Mouse (Mus musculus) embryonic facial prominence, embryonic 15.5 days (tissue): ENCODE results near the gene Tedc2. TPM values are rescaled to one million over a fixed set of nuclear protein-coding genes. Genes with fewer than 3 reads are reported as not detected.

Experiments
- ATAC-seq: fragments of 200-750 bp; cut with Nextera tagmentation; 2 replicates; pipeline ENCODE4 v1.8.0; 2017; ENCODE audit warnings: low read depth, moderate TSS enrichment; ENCODE audit not compliant: insufficient number of reproducible peaks, low FRiP score, low TSS enrichment
- H3K27ac ChIP-seq: fragments of 300-500 bp; sonication (generic); replicated peaks from 2 replicates; pipeline ENCODE4 v1.5.1; 2015; ENCODE audit warnings: mild to moderate bottlenecking, inconsistent platforms
- H3K27me3 ChIP-seq: fragments of 300-500 bp; sonication (generic); 2 replicates; pipeline ENCODE4 v1.6.1; 2015; ENCODE audit warnings: inconsistent platforms
- H3K36me3 ChIP-seq: fragments of 300-500 bp; sonication (generic); 2 replicates; pipeline ENCODE4 v1.6.1; 2015; ENCODE audit warnings: mild to moderate bottlenecking, inconsistent platforms
- H3K4me1 ChIP-seq: fragments of 300-500 bp; sonication (generic); 2 replicates; pipeline ENCODE4 v1.6.1; 2015; ENCODE audit warnings: inconsistent platforms
- H3K4me2 ChIP-seq: fragments of 300-500 bp; sonication (generic); replicated peaks from 2 replicates; pipeline ENCODE4 v1.6.1; 2015; ENCODE audit warnings: mild to moderate bottlenecking, inconsistent platforms
- H3K4me3 ChIP-seq: fragments of 300-500 bp; sonication (generic); replicated peaks from 2 replicates; pipeline ENCODE4 v1.5.1; 2015; ENCODE audit warnings: mild to moderate bottlenecking, inconsistent platforms
- H3K9ac ChIP-seq: fragments of 300-500 bp; sonication (generic); 2 replicates; pipeline ENCODE4 v1.6.1; 2015; ENCODE audit warnings: inconsistent platforms
- H3K9me3 ChIP-seq: fragments of 300-500 bp; sonication (generic); replicated peaks from 2 replicates; pipeline ENCODE4 v1.6.1; 2016; ENCODE audit warnings: inconsistent platforms
- WGBS: fragments of 180-500 bp; shearing (Covaris S2); methylation state at CpG from one replicate; pipeline ENCODE4 v1.1.7; 2015; 5-methylcytosine and 5-hydroxymethylcytosine counted together
- polyA plus RNA-seq: library from polyadenylated mRNA; unstranded; fragments of >200 nt; fragmentation: Nextera tagmentation; extraction: Ambion mirVana; gene quantifications from 2 replicates; pipeline ENCODE4 v1.2.1, GENCODE M21; 2015

Tedc2 gene
- polyA plus RNA-seq, 1 experiment from 2014 or later, result 13.0 TPM

GRCm38 (mm10) chr17:24212441-24213018 lies 8.1 kb downstream of the Tedc2 start:
- H3K9me3 ChIP-seq, result no peaks in the 10 kb centered on the region
- H3K4me1 ChIP-seq, result peaks cover 55% of the 10 kb centered on the region
- H3K4me3 ChIP-seq, result peak overlapping the region; percentile 50
- WGBS, result 30% methylated on average over 5 of the region's 5 CpGs
- H3K4me2 ChIP-seq, result peak overlapping the region; percentile 97
- H3K36me3 ChIP-seq, result peaks cover 22% of the 10 kb centered on the region
- H3K27me3 ChIP-seq, result no peaks in the 10 kb centered on the region
- ATAC-seq, result no peak
- no peak overlapping the region for H3K9ac ChIP-seq
- peak overlapping the region; percentile 93; the same call in 1 of the 2 replicates for H3K27ac ChIP-seq

- no peaks in the 10 kb centered on the region for H3K9me3 ChIP-seq
- H3K4me2 ChIP-seq, result peak overlapping the region; percentile 97
- H3K27me3 ChIP-seq, result no peaks in the 10 kb centered on the region
- peak overlapping the region; percentile 93 for H3K27ac ChIP-seq
- peaks cover 62% of the 10 kb centered on the region for H3K4me1 ChIP-seq
- H3K4me3 ChIP-seq, result peak overlapping the region; percentile 50
- peak overlapping the region; percentile 54 for H3K9ac ChIP-seq
- 1% methylated on average over 37 of the region's 37 CpGs for WGBS
- ATAC-seq, result no peak
- peaks cover 15% of the 10 kb centered on the region for H3K36me3 ChIP-seq
These were observed 8.8 kb downstream of the Tedc2 start for GRCm38 (mm10) chr17:24211631-24212440.

DNA sequence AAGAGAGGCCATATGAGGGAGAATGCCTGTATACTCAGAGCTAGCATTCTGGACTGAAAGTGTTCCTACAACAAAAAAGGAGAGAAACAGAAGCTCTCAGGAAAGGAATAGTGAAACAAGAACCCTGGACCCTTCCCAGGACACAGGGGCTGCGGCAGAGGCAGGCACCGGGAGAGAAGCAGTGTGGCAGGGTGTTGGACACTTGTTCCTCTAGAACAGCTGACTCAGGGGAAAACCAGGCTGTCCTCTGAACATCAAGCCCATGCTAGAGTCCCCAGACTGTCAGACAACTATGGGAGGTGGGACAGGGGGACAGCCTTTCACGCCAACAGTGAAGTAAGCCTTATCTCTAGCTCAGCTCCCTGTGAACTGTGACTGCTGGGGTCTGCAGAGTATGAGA lies 10.1 kb downstream of the Tedc2 start:
- Histone ChIP-seq H3K9ac (no peak overlapping the region), H3K4me1 (peaks cover 75% of the 10 kb centered on the region), H3K9me3 (no peaks in the 10 kb centered on the region), H3K27ac (peak overlapping the region; percentile 93), H3K4me2 (no peak overlapping the region; the same call in 1 of the 2 replicates), H3K36me3 (peaks cover 5% of the 10 kb centered on the region), H3K4me3 (no peak overlapping the region), H3K27me3 (no peaks in the 10 kb centered on the region)
- WGBS, result 55% methylated on average over 3 of the region's 3 CpGs
- ATAC-seq, result no peak

GRCm38 (mm10) chr17:24209916-24210240 lies 10.8 kb downstream of the Tedc2 start:
- Histone ChIP-seq H3K36me3 (no peaks in the 10 kb centered on the region), H3K9me3 (no peaks in the 10 kb centered on the region), H3K27ac (peak overlapping the region; percentile 93), H3K4me2 (peak overlapping the region; percentile 90), H3K4me1 (peaks cover 79% of the 10 kb centered on the region), H3K4me3 (peak overlapping the region; percentile 72; the same call in 1 of the 2 replicates), H3K27me3 (no peaks in the 10 kb centered on the region), H3K9ac (no peak overlapping the region)
- 65% methylated on average over 3 of the region's 3 CpGs for WGBS
- no peak for ATAC-seq

DNA sequence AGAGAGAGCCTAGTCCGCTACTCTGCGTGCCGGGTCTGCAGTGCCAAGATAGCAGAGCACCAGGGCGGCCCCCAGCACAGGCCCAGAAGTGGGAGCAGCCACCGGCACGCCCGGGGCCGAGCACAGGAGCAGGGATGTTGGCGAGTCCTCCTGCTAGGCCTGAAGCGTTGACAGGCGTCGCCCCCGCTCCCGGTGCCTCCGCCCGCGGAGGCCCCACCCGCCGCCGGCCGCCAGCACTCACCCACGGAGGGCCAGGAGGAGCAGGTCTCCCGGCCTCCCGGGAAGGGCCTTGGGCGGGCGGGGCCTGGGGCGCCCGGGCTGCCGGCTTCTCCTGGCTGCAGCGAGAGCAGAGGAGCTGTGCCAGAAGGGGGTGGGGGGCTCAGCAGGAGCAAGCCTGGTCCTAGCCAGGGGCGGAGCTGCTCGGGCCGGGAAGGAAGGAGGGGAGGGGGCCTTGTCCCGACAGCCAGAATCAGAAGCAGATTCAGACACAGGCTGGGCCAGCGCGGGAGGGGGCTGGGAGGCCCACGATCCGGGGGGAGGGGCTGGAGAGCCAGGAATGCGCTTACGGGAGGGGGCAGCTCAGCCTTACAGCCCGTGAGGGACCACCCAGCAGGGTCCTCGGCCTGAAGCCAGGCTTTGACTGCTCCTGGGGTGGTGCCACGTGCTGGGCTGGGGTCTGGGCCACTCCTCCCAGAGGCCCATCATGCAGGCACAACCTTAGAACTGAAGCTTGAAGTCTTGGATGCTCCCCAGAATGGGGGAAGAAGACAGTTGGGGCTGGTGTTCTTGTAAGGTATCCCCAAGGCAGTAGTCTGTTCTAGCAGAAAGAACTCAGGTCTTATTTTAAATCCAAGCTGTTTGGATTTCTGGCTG lies 11.4 kb downstream of the Tedc2 start, which contains the start of gene Ntn3:
Ntn3 (minus strand) TSS at position 489 of the 873 bp plus-strand sequence.
- peak within 1 kb of the TSS; percentile 58 for H3K9ac ChIP-seq
- under 1% methylated on average over 41 of the region's 43 CpGs for WGBS
- no peaks in the 10 kb centered on the region for H3K27me3 ChIP-seq
- H3K27ac ChIP-seq, result peak within 1 kb of the TSS; percentile 93
- no peaks in the 10 kb centered on the region for H3K9me3 ChIP-seq
- H3K4me3 ChIP-seq, result peak within 1 kb of the TSS; percentile 72
- peak within 1 kb of the TSS; percentile 90 for H3K4me2 ChIP-seq
- peaks cover 85% of the 10 kb centered on the region for H3K4me1 ChIP-seq
- peak; percentile 84 for ATAC-seq
- H3K36me3 ChIP-seq, result no peaks in the 10 kb centered on the region

DNA sequence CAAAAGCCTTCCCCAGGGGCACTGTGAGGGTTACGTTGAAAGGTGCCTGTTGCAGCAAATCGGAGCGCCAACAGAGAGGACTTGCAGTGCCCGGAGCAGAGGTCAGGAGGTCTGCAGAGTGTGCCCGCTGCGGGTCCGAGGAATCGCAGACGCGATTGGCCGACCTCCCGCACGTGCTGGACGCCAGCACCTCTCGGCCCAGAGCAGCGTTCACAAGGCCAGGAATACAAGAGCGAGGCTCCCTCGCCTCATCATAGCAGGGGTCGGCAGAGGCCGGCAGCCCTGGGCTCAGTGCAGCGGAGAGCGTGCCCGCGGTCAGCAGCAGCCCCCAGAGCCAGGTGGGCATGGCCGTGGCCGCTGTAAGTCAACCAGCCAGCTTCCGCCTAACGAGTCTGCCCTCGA lies 12.0 kb downstream of the Tedc2 start:
- ATAC-seq, result no peak
- peak overlapping the region; percentile 90 for H3K4me2 ChIP-seq
- peaks cover 91% of the 10 kb centered on the region for H3K4me1 ChIP-seq
- H3K9me3 ChIP-seq, result no peaks in the 10 kb centered on the region
- peak overlapping the region; percentile 58 for H3K9ac ChIP-seq
- H3K27me3 ChIP-seq, result no peaks in the 10 kb centered on the region
- no peaks in the 10 kb centered on the region for H3K36me3 ChIP-seq
- WGBS, result 4% methylated on average over 29 of the region's 29 CpGs
- peak overlapping the region; percentile 72 for H3K4me3 ChIP-seq
- peak overlapping the region; percentile 93 for H3K27ac ChIP-seq

- WGBS, result 48% methylated on average over 34 of the region's 34 CpGs
- no peaks in the 10 kb centered on the region for H3K36me3 ChIP-seq
- H3K4me1 ChIP-seq, result peaks cover 96% of the 10 kb centered on the region
- no peak for ATAC-seq
- no peaks in the 10 kb centered on the region for H3K27me3 ChIP-seq
- H3K9me3 ChIP-seq, result no peaks in the 10 kb centered on the region
- peak overlapping the region; percentile 72 for H3K4me3 ChIP-seq
- peak overlapping the region; percentile 90 for H3K4me2 ChIP-seq
- peak overlapping the region; percentile 58 for H3K9ac ChIP-seq
- peak overlapping the region; percentile 93 for H3K27ac ChIP-seq
These were observed 12.6 kb downstream of the Tedc2 start for GRCm38 (mm10) chr17:24207768-24208640.

- Histone ChIP-seq H3K9ac (peak overlapping the region; percentile 28; the same call in 1 of the 2 replicates), H3K4me1 (peaks cover 85% of the 10 kb centered on the region), H3K27me3 (no peaks in the 10 kb centered on the region), H3K36me3 (no peaks in the 10 kb centered on the region), H3K27ac (peak overlapping the region; percentile 49; the same call in 1 of the 2 replicates), H3K9me3 (no peaks in the 10 kb centered on the region), H3K4me2 (peak overlapping the region; percentile 90), H3K4me3 (peak overlapping the region; percentile 72)
- ATAC-seq, result no peak
- 5% methylated on average over 62 of the region's 62 CpGs for WGBS
These were observed 13.9 kb downstream of the Tedc2 start for GRCm38 (mm10) chr17:24206451-24207351.

GRCm38 (mm10) chr17:24205908-24206361 lies 14.7 kb downstream of the Tedc2 start:
- 5% methylated on average over 15 of the region's 15 CpGs for whole genome bisulfite sequencing
- peak overlapping the region; percentile 90 for H3K4me2 ChIP-seq
- no peaks in the 10 kb centered on the region for H3K9me3 ChIP-seq
- H3K9ac ChIP-seq, result peak overlapping the region; percentile 24; the same call in 1 of the 2 replicates
- peaks cover 77% of the 10 kb centered on the region for H3K4me1 ChIP-seq
- no peaks in the 10 kb centered on the region for H3K36me3 ChIP-seq
- ATAC-seq, result no peak
- no peaks in the 10 kb centered on the region for H3K27me3 ChIP-seq
- peak overlapping the region; percentile 71 for H3K27ac ChIP-seq
- H3K4me3 ChIP-seq, result peak overlapping the region; percentile 72
